Mouse (Mus musculus): ENCODE data around the gene Saxo2. TPM values are rescaled to one million over a fixed set of nuclear protein-coding genes. Genes with fewer than 3 reads are reported as not detected.

Saxo2 gene
- polyA plus RNA-seq, 1 experiment from 2014 or later = 3.4 TPM

GRCm38 (mm10) chr7:82605425-82605824 is 42.9 kb downstream of the Saxo2 start:
- H3K27me3 ChIP-seq (replicated peaks; ENCODE audit: control insufficient read depth, insufficient read depth, low read length) = no peaks in the 10 kb centered on the region
- no peaks in the 10 kb centered on the region for H3K4me1 ChIP-seq (replicated peaks; ENCODE audit: control insufficient read depth, insufficient read depth, low read length)
- ATAC-seq = no peak
- no peak overlapping the region for H3K4me3 ChIP-seq (ENCODE audit: low read depth, low read length)
- H3K36me3 ChIP-seq (ENCODE audit: control insufficient read depth, insufficient read depth) = no peaks in the 10 kb centered on the region
- H3K9me3 ChIP-seq (ENCODE audit: control insufficient read depth) = no peaks in the 10 kb centered on the region
- no peak overlapping the region for H3K27ac ChIP-seq (ENCODE audit: low read depth, low read length)
- H3K4me2 ChIP-seq (replicated peaks; ENCODE audit: low read depth) = no peak overlapping the region
- no peak for TF ChIP-seq CTCF (IDR thresholded peaks at IDR 0.05; ENCODE audit: low read depth)
- H3K9ac ChIP-seq (ENCODE audit: low read depth, low read length) = no peak overlapping the region
- WGBS = 67% methylated on average over 6 of the region's 6 CpGs

DNA sequence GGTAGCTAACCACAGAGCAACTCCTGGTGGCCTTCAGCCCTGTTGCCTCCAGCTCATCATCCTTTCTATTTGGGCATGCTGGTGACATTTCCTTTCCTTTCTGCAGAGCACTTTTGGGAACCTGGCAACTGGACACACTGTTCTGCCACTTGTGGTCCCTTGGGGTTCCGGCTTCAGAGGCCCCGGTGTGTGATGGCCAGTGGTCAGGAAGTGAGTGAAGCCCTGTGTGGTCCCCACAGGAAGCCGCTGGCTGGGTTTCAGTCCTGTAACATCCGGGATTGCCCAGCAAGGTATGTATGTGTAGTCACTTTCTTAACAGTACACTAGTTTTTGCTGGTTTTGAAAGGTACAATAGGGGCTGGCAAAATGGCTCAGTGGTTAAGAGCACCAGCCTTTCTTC is 46.3 kb downstream of the Saxo2 start:
- no peak for ATAC-seq
- Histone ChIP-seq H3K27me3 (replicated peaks; ENCODE audit: control insufficient read depth, insufficient read depth, low read length) (no peaks in the 10 kb centered on the region), H3K4me2 (replicated peaks; ENCODE audit: low read depth) (no peak overlapping the region), H3K9ac (ENCODE audit: low read depth, low read length) (no peak overlapping the region), H3K27ac (ENCODE audit: low read depth, low read length) (no peak overlapping the region), H3K9me3 (ENCODE audit: control insufficient read depth) (no peaks in the 10 kb centered on the region), H3K36me3 (ENCODE audit: control insufficient read depth, insufficient read depth) (no peaks in the 10 kb centered on the region), H3K4me3 (ENCODE audit: low read depth, low read length) (no peak overlapping the region), H3K4me1 (replicated peaks; ENCODE audit: control insufficient read depth, insufficient read depth, low read length) (no peaks in the 10 kb centered on the region)
- no peak for TF ChIP-seq CTCF (IDR thresholded peaks at IDR 0.05; ENCODE audit: low read depth)
- 87% methylated on average over 4 of the region's 4 CpGs for WGBS

GRCm38 (mm10) chr7:82590931-82591330 is 57.4 kb downstream of the Saxo2 start:
- H3K4me1 ChIP-seq (replicated peaks; ENCODE audit: control insufficient read depth, insufficient read depth, low read length) = no peaks in the 10 kb centered on the region

More at GRCm38 (mm10) chr7:82590931-82591330, 57.4 kb downstream of the Saxo2 start:
- no peak for TF ChIP-seq CTCF (IDR thresholded peaks at IDR 0.05; ENCODE audit: low read depth)
- no peaks in the 10 kb centered on the region for H3K9me3 ChIP-seq (ENCODE audit: control insufficient read depth)
- no peak for ATAC-seq
- H3K27ac ChIP-seq (ENCODE audit: low read depth, low read length) = no peak overlapping the region
- no peak overlapping the region for H3K9ac ChIP-seq (ENCODE audit: low read depth, low read length)
- no peaks in the 10 kb centered on the region for H3K27me3 ChIP-seq (replicated peaks; ENCODE audit: control insufficient read depth, insufficient read depth, low read length)
- WGBS = 68% methylated on average over 6 of the region's 6 CpGs
- H3K4me3 ChIP-seq (ENCODE audit: low read depth, low read length) = no peak overlapping the region
- H3K36me3 ChIP-seq (ENCODE audit: control insufficient read depth, insufficient read depth) = no peaks in the 10 kb centered on the region
- no peak overlapping the region for H3K4me2 ChIP-seq (replicated peaks; ENCODE audit: low read depth)

Other genes with a start within 250 kb of the Saxo2 start
- gene Efl1, start 86 bp upstream of the Saxo2 start, polyA plus RNA-seq (2015; fragmentation: Nextera tagmentation; extraction: Ambion mirVana) = 13.5 and 16.1 TPM in 2 replicates
- gene Mex3b, start 218.8 kb upstream of the Saxo2 start, polyA plus RNA-seq (2015; fragmentation: Nextera tagmentation; extraction: Ambion mirVana) = 2.3 and 2.8 TPM in 2 replicates